Mouse (Mus musculus): Measurements from ENCODE around the gene Rbm20.

The Rbm20 gene

DNA sequence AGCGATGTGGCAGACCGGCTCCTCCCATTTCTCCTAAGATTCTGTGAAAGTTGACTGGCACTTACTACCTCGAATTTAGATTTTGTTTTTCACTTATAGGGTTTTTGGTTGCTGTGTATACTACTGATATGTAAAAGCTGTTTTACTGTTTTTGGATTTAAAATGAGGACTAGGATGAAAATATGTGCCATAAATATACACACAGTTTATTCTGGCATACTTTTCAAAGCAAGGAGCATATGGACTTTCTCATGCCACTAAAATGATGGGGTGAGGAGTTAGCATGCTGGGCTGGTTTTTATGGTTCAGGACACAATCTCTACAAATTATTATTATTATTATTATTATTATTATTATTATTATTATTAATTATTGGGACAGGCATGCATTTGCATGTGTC, 133.5 kb downstream of the Rbm20 start:
- DNase-seq (ENCODE audit: low spot score) = no peak

DNA sequence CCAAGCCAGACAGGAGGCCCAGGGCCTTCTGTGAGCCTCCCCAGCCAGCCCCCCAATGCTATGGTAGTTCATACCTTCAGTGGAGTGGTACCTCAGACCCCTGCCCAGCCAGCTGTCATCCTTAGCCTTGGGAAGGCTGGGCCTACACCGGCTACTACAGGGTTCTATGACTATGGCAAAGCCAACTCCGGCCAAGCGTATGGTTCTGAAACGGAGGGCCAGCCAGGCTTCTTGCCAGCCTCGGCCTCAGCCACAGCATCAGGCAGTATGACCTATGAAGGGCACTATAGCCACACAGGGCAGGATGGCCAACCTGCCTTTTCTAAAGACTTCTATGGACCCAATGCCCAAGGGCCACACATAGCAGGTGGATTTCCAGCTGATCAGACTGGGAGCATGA, 136.5 kb downstream of the Rbm20 start:
- no peak for DNase-seq (ENCODE audit: low spot score)

DNA sequence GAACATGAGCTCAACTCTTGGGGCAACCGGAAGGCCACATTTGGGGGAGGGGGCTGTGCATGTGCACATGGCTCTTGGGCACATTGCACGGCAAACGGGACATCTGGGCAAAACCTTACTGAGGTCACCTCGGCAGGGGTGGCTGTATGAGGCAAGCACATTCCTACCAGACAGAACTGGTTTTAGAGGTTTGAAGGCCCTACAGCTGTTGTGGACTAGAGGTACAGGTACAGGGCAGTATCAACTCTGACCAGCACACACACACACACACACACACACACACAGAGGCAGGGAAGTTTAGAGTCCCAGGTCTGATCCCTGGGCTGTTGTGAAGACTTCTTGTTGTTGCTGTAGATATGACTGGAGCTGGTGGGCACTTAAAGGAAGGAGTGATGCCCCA, 138.6 kb downstream of the Rbm20 start:
- DNase-seq (ENCODE audit: low spot score) = no peak

DNA sequence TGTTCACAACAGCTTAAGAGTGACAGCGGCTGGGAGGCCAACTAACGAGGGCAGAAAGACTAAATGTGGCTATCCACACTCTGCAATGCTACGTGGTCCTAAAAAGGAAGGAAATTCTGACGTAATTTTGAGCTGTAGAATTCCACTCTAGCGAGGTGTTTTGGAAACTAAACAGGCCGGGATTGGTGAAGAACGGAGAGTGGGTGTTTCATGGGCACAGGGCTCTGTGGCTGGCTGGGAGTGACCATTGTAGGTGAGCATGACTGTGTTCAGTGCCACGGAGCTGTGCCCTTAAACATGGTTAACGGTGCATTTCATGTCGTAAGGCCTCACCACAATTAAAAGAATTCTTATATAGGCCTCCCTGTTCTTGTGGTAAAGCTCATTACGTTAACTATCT, 139.1 kb downstream of the Rbm20 start:
- no peak for DNase-seq (ENCODE audit: low spot score)

DNA sequence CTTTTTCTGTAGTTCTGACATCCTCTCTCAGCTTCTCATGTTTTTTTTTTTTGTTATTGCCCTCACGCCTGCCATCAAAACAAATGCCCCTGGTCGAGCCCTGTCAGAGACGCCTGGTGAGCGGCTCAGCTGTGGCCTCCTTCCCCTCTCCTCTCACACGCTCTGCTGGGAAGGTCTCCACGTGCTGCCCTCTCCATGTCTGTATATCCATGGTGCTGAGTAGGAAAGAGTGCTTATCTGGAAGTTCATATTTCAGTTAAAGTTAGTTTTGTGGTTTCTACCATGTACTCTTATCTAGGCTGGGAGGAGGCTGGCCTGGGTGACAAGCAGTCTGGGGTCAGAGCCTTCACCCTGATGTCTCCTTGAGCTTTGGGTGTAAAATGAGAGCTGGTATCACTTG, 142.2 kb downstream of the Rbm20 start:
- no peak for DNase-seq (ENCODE audit: low spot score)

DNA sequence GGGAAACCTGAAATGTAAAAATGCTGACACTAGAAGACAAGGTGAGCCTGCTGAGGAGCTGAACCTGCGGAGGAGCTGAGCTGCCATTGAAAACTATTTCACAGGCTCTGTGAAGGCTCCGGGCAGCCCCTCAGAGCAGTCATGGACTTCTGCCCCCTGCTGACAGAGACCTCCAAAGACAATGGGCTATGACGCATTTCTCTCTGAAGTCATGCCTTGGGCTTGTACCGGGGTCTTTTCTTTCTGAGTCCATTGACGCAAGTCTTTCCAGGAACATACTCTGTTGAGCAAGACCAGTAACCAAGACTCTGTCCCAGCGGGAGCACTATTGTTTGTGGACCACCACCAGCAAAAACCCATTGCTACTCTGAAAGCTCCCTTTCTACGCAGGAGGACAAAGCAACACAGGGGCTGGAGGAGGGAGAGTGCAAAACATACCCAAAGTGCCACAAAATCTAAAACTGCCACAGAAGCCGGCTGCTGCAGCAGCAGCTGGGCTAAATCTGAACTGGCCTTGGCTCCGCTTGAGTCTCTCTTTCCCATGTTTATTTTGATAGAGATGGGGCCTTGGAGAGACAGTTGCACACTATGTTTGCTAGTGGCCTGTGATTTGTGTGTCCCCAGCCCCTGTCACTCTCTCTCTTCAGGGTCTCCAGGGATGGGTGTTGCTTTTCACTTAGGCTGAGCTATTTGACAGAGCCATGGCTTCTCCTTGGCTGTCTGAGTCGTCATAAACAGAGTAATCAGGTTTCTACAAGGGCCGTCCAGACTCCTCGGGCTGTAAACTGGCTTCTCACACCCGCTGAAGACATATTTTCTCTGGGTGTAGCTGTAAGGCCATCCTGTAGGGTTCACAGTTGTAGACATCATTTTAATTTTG, 144.4 kb downstream of the Rbm20 start:
- no peak for DNase-seq (ENCODE audit: low spot score)

DNA sequence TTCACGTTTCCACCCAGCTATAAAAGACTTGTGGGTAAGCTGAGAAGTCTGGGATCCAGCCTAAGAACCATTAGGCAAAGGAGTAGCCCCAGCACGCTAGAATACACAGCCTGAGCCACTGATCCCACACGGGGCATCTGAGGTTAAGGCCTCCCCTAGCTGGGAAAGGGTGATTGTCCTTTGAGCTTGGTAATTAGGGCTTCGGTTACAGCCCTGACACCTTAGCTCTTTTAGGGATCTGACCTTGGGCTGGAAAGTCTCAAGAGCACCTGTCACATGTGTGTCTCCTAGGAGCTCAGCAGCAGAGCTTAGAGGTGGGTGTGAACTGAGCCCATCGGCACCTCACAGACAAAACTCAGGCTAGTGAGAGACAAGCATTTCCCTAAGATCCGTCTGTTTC, 146.7 kb downstream of the Rbm20 start:
- DNase-seq (ENCODE audit: low spot score) = no peak

DNA sequence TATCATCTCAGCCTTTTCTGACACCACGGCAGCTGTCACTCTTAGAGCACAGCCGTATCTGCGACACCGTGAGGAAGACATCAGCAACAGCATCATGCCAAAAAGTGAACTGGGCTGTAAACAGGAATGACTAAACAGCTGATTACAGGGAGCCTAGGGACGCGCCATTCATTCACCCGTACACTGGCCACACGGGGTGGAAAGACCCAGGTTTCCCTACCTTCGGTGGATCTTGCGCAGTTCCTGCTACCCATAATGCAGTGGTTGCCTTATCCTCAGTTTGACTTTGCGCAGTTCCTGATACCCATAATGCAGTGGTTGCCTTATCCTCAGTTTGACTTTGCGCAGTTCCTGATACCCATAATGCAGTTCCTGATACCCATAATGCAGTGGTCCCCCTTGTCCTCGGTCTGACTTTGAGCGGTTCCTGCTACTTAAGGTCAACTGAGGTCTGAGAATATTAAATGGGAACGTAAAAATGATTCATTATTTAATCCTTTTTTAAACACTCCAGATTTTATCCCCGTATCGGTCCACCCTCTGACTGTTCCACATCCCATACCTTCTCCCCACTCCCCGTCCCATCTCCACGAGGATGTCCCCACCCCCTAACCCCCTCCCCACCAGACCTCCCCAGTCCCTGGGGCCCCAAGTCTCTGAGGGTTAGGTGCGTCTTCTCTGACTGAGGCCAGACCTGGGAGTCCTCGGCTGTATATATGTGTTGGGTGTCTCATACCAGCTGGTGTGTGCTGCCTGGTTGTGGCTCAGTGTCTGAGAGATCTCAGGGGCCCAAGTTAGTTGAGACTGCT, 148.0 kb downstream of the Rbm20 start:
- no peak for DNase-seq (ENCODE audit: low spot score)

DNA sequence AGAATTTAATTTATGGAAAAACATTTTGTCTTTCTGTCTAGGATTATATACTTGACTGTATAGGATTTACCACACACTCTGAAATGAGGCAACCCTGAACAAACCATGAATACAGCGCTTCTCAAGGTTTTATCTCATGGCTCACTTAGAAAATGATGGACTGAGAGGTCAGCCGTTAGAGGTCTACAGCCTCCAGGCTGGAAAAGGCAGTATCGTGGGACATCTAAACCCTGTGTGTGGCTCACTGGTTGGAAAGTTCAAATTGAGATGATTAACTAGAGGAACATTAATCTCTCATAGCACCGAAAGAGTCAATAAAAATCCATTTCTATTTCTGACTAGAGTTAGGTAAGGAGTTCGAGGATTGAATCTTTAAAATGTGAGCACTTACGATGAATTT, 152.9 kb downstream of the Rbm20 start:
- DNase-seq (ENCODE audit: low spot score) = no peak

DNA sequence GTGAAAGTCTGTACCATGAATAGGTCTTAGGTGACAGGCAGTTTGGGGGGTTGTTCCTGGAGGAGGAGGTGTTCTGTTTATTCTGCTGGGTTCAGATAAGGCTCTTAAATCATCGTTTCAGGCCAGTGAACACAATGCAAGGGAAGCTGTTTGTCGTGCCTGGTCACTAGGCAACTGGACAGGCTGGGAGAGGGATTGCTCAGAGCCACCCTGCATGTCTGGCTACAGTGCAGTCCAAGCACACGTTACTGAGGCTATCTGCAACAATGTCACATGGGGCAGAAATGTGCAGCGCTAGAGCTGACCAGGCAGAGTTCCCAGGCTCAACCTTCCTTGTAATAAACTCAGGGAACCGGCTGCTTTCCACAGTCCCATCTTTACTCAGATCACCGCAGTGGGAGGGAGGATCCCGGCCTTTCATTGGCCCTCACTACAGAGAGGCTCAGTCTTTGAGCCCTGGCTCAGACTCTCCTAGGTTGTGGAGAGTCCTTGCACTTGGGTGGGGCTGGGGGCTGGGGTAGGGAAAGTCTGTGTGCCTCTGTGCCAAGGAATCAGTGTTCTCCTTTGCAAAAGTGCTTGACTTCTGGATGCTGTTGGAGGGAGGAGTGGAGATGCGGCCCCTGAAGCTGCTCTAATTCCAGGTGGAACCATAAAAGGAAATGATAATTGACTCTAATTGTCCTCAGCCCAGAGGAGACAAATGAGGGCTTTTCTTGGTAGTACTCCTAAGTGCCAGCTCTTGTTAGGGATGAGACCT, 153.5 kb downstream of the Rbm20 start:
- no peak for DNase-seq (ENCODE audit: low spot score)

DNA sequence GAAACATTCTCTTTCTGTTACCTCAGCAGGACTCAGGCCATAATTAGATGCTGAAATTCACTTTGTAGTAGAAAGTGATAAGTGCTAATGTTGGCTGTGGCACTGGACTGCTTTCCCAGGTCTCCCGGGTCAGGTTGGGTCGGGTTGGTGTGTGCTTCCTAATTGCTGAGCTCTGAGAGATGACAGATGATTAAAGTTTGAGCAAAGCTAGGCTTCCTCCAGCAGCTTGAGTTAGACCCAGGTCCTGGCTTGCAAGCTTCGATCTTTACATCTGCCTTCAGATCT, 154.0 kb downstream of the Rbm20 start:
- DNase-seq (ENCODE audit: low spot score) = no peak

DNA sequence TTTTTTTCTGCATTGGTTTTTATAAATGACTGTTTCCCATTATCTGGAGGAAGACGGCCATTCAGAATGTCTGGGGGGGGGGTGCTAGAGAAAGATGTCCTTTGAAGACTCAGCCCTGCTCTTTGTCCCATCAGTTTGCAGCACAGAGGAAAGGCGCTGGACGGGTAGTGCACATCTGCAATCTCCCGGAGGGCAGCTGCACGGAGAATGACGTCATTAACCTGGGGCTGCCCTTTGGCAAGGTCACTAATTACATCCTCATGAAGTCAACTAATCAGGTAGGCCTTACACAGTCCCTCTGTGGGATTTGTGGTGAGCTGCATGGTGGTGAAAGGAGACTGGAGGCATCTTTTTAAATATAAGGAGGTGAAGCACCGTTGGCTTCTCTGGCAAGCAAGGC, 155.4 kb downstream of the Rbm20 start:
- no peak for DNase-seq (ENCODE audit: low spot score)

DNA sequence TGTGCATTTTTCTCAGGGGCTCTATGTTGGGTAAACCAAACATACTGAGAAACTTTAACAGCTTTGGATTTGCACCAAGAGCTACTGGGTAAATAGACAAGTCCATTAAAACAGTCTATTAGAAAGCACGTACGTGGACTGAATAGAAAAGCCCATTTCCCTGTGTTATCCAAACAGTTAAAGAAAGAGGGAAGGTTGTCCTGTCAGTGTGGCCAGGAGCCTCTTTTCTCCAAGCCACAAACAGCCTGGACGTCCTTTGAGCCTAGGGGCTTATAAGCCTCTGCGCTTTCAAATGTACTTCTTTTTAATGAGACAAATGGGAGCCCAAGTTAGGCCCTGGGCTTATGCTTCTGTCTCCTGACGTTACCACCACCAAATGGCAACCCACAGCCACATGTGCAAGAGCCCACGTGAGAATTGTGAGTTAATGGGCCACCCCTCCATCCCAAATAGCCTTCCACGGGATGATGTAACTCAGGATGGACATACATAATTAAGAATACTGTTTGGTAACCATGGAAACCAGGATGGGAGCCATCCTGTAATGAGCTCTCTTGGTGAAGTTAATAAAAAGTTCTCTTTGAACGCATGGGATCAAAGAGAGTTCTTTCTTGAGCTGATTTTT, 156.8 kb downstream of the Rbm20 start:
- DNase-seq (ENCODE audit: low spot score) = no peak

DNA sequence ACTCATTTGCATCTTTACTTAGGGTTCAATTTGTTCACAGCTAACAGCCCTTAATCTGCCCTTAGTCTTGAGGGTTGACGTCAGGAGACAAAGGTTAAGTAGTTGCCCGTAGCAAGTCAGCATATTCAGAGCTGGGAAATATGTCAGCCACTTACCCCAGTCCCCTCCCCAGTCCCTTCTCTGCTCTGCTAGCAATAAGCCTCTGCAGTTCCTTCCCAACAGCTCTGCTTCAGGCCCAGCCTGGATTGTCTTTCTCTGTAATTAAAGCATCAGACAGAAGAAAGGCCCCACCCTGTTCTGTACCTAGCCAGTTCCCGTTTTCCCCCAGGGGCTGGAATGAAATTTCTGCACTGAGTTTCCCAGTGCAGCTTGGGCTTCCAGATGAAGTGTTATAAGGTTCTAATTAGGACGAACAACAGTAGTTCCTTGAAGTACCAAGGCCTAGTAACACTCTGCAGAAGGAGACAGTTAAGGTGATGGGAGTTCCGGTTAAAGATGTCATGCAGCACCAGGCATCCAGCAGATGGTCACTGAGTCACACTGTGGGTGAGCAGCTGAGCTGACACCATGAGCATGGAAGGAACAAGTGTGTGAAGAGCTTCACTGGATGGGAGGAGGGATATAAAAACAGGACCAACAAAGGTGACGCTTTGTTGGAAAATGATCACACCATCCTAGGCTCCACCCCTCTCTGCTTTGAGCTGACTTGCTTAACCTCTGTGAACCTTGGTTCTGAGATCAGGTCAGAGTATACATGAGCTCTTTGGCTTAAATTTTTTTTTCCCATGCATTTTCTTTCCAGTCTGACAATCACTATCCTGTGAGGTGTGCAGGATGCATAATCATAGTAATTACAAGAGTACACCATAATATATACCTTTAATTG, 159.7 kb downstream of the Rbm20 start:
- DNase-seq (ENCODE audit: low spot score) = no peak

DNA sequence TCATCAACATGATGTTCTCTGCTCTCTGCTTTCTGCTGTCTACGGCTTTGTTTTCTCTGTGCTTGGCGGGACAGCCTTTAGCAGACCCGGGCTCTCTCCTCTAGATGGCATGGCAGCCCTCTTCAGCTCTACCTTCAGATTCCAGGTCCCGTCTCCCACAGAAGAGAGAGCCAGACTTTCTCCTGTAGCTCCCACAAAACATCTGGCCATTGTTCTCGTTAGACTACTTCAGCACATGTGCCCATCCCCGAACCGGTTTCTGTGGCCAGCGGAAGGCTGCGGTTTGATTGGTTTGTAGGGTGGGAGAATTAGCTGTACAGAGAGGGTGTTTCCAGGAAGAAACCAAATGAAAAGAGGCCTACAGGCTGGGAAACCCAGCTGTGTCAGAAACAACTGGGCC, 161.7 kb downstream of the Rbm20 start:
- DNase-seq (ENCODE audit: low spot score) = no peak

DNA sequence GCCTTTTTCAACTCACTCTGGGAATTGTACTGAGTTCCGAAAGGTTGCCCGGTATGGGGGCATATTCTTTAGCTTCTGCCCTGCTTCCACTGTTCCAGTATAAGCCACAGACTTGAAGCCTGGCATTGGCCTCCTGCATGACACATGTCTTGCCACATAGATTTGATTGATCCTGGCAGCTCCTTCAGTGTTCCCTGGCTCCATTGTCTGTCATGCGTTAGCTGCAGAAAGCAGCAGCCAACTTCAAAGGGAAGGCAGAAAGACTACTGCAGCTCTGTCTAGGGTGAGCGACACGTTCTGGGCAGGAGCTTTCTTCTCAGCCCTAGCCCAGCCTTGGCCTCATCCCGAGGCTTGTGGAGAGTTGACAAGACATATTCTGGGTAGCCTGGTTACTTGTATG, 162.7 kb downstream of the Rbm20 start:
- no peak for DNase-seq (ENCODE audit: low spot score)

DNA sequence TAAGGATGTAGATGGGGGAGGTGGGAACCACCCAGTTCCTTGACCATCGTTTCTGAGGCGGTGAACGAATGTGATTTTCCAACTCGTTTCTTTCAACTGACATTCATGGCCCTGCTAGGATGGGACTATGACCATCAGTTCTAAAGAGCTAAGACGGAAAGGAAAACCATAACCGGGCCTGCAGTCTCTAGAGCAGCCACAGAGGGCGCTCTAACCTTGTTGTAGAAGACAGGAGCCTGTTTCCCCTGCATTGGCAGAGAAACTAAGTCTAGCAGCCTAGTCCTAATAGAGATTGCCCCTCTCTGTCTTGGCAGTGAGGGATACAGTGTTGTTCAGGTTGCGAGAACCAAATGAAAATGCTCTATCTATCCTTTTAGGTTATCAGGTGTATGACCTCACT, 164.8 kb downstream of the Rbm20 start:
- DNase-seq (ENCODE audit: low spot score) = no peak

DNA sequence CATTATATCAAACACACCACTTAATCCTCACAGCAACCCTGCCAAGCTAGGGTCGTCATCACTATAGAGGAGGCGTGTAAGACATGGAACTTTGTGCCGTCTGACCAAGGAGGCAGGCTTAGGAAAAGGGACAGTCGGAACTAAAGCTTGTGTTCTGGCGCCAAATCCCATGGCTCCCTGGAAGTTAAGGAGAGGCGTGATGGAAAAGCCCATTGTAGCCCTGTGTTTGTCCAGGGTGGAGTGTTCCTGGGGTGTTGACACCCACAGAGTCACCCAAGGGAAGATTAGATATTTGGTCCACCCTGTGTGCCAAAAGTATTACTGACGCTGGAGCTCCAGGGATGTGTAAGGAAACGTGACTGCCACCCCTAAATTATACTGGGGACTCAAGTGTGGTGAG, 166.9 kb downstream of the Rbm20 start:
- DNase-seq (ENCODE audit: low spot score) = no peak

DNA sequence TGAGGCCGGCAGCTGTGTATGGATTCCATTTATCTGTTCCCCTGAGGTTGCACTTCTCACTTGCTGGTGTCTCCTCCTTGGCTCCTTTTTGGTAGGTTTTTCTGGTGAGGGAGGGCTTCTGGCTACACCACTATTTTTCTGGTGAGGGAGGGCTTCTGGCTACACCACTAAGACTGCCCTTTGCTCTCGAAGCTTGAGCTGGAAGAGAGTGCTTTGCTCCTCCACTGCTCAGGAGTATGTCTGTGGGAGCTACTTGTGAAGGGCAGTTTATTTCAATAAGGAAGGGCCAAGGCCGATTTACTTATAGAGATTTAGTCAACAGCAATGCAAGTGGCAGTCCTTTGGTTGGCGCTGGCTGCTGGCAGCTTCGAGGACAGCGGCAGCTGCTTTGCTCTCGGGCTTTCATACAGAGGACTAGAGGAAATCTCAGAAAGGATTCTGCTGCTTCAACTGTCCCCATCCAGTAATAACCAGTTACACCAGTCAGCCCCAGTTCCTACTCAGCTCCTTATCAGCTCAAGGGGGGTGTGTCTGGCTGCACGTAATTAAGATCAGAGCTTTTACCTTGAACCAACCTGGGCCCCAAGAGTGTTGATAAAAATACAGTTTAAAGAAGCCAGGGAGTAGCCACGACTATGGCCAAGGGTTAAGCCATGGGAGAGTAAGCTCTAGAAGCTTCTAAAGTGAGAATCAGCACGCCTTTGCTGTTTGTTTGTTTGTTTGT, 171.3 kb downstream of the Rbm20 start:
- no peak for DNase-seq (ENCODE audit: low spot score)

DNA sequence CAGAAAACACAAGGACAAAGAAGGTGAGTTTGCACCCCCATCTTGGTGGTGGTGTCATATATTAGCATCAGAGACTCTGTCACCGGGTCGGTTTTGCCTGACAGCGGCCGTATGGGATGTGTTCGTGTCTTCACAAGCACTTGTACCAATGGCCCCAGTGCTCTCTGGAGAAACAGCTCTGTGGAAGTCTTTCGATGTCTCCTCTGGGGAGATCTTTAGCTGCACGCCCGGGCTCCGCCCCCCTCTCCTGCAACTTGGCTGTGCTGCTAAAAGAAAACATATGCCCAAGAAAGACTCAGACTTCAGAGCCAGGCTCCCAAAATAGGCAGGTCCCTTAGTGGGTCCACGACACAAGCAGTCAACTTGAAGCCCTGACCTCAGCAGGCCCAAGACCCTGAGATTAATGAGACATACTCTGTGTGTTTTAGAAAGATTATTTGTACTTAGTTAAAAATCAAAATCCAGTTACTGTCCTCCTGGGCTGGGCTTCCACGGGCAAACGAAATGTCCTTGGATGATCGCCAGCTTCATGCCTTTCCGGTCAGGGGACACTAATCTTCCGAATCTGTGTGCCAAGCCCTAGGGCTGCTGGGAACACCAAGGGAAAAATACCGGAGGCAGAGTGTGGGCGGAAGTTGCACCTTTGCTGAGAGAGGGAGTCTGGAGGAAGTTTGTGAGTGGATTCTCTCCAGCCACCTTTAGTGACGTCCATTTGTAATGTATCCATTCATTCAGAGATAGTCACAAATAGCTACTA, 173.2 kb downstream of the Rbm20 start:
- DNase-seq (ENCODE audit: low spot score) = no peak

Measured in left cerebral cortex, adult 11 months (tissue).